Mouse (Mus musculus) hindbrain, postnatal 0 days (tissue): ENCODE measurements around the gene Plekhn1. TPM values are rescaled to one million over a fixed set of nuclear protein-coding genes. Genes with fewer than 3 reads are reported as not detected.

Experiments used
- ATAC-seq: fragments of 200-750 bp; cut with Nextera tagmentation; 2 replicates; pipeline ENCODE4 v1.8.0; 2017; ENCODE audit warnings: mild to moderate bottlenecking, moderate TSS enrichment, moderate library complexity
- DNase-seq: peaks from one replicate; pipeline ENCODE4 v3.0.0-alpha.2; 2015; ENCODE audit warnings: low spot score
- H3K27ac ChIP-seq: fragments of 300-500 bp; sonication (generic); 2 replicates; pipeline ENCODE4 v1.5.1; 2014; ENCODE audit warnings: mild to moderate bottlenecking
- H3K27me3 ChIP-seq: fragments of 300-500 bp; sonication (generic); 2 replicates; pipeline ENCODE4 v1.6.1; 2014; ENCODE audit warnings: low read length, mixed read lengths; ENCODE audit not compliant: insufficient read depth
- H3K36me3 ChIP-seq: fragments of 300-500 bp; sonication (generic); 2 replicates; pipeline ENCODE4 v1.6.1; 2014; ENCODE audit warnings: low read length, mixed read lengths; ENCODE audit not compliant: insufficient read depth
- H3K4me1 ChIP-seq: fragments of 300-500 bp; sonication (generic); 2 replicates; pipeline ENCODE4 v1.6.1; 2014; ENCODE audit warnings: antibody characterized with exemption, low read length, mixed read lengths; ENCODE audit not compliant: insufficient read depth
- H3K4me2 ChIP-seq: fragments of 300-500 bp; sonication (generic); 2 replicates; pipeline ENCODE4 v1.6.1; 2014; ENCODE audit warnings: low read depth, mild to moderate bottlenecking, low read length, moderate library complexity, mixed read lengths
- H3K4me3 ChIP-seq: fragments of 300-500 bp; sonication (generic); 2 replicates; pipeline ENCODE4 v1.5.1; 2014; ENCODE audit warnings: low read length
- H3K9ac ChIP-seq: fragments of 300-500 bp; sonication (generic); replicated peaks from 2 replicates; pipeline ENCODE4 v1.6.1; 2014; ENCODE audit warnings: mild to moderate bottlenecking, low read length, moderate library complexity, mixed read lengths
- H3K9me3 ChIP-seq: fragments of 300-500 bp; sonication (generic); 2 replicates; pipeline ENCODE4 v1.6.1; 2016; ENCODE audit warnings: low read length, mixed read lengths
- CTCF ChIP-seq: IDR thresholded peaks from 2 replicates; pipeline ENCODE4 v1.5.1; 2016; ENCODE audit warnings: antibody characterized with exemption, control low read depth, low read depth
- WGBS: fragments of 180-500 bp; shearing (Covaris S2); extraction: QIAGEN DNeasy Blood & Tissue Kit; methylation state at CpG from one replicate; pipeline ENCODE4 v1.1.7; 2014; 5-methylcytosine and 5-hydroxymethylcytosine counted together
- polyA plus RNA-seq: library from polyadenylated mRNA; unstranded; fragments of >200 nt; fragmentation: Nextera tagmentation; extraction: Ambion mirVana; gene quantifications from 2 replicates; pipeline ENCODE4 v1.2.1, GENCODE M21; 2015
- total RNA-seq: library from RNA; depleted of rRNA; stranded (reverse); fragments of >200 nt; gene quantifications from 2 replicates; pipeline ENCODE4 v1.2.3, GENCODE M21; 2014

Plekhn1 gene
- total and polyA plus RNA-seq, 2 experiments from 2014 or later = 19.6 to 55.3 TPM

GRCm38 (mm10) chr4:156202462-156202893 lies 32.2 kb downstream of the Plekhn1 start:
- Histone ChIP-seq H3K27ac (peak overlapping the region; percentile 77), H3K4me3 (peak overlapping the region; percentile 59), H3K4me1 (no peaks in the 10 kb centered on the region), H3K27me3 (no peaks in the 10 kb centered on the region), H3K9ac (peak overlapping the region; percentile 78; the same call in 1 of the 2 replicates), H3K9me3 (no peaks in the 10 kb centered on the region), H3K4me2 (peak overlapping the region; percentile 94), H3K36me3 (no peaks in the 10 kb centered on the region)
- no peak for DNase-seq
- 35% methylated on average over 12 of the region's 12 CpGs for WGBS
- ATAC-seq = no peak
- no peak for TF ChIP-seq CTCF

- H3K27ac ChIP-seq = no peak within 1 kb of the TSS
- no peak for TF ChIP-seq CTCF
These were observed 33.8 kb downstream of the Plekhn1 start, which contains the start of gene Isg15 for GRCm38 (mm10) chr4:156200623-156201475. Isg15 (minus strand) TSS chr4:156200818.

GRCm38 (mm10) chr4:156197829-156198205 lies 36.8 kb downstream of the Plekhn1 start:
- peaks cover 20% of the 10 kb centered on the region for H3K4me1 ChIP-seq
- peak overlapping the region; percentile 85 for H3K9ac ChIP-seq
- H3K4me3 ChIP-seq = peak overlapping the region; percentile 86
- peak overlapping the region; percentile 97 for H3K4me2 ChIP-seq
- H3K27me3 ChIP-seq = no peaks in the 10 kb centered on the region
- H3K36me3 ChIP-seq = no peaks in the 10 kb centered on the region
- ATAC-seq (peak; percentile 95), DNase-seq (peak; percentile 94)
- no peaks in the 10 kb centered on the region for H3K9me3 ChIP-seq
- peak; percentile 39; the same call in 1 of the 2 replicates for TF ChIP-seq CTCF
- peak overlapping the region; percentile 88 for H3K27ac ChIP-seq
- WGBS = 0% methylated on average over 15 of the region's 26 CpGs

More at GRCm38 (mm10) chr4:156200623-156201475, 33.8 kb downstream of the Plekhn1 start, which contains the start of gene Isg15:
- no peaks in the 10 kb centered on the region for H3K27me3 ChIP-seq
- H3K4me2 ChIP-seq = 0 out of 2 replicates have a peak within 1 kb of the TSS, but pooled peaks have one; percentile 13
- no peak within 1 kb of the TSS for H3K4me3 ChIP-seq
- peaks cover 3% of the 10 kb centered on the region for H3K4me1 ChIP-seq
- no peaks in the 10 kb centered on the region for H3K9me3 ChIP-seq
- no peaks in the 10 kb centered on the region for H3K36me3 ChIP-seq
- H3K9ac ChIP-seq = no peak within 1 kb of the TSS
- no peak for DNase-seq
- WGBS = 64% methylated on average over 10 of the region's 10 CpGs
- ATAC-seq = no peak

GRCm38 (mm10) chr4:156197131-156197828 lies 37.4 kb downstream of the Plekhn1 start, which contains the start of gene Agrn:
Agrn (minus strand) TSS chr4:156197488.
- H3K36me3 ChIP-seq = no peaks in the 10 kb centered on the region
- H3K4me1 ChIP-seq = peaks cover 24% of the 10 kb centered on the region
- H3K4me2 ChIP-seq = peak within 1 kb of the TSS; percentile 97
- peak within 1 kb of the TSS; percentile 85 for H3K9ac ChIP-seq
- under 1% methylated on average over 38 of the region's 88 CpGs for WGBS
- DNase-seq = no peak
- H3K27me3 ChIP-seq = no peaks in the 10 kb centered on the region
- H3K9me3 ChIP-seq = no peaks in the 10 kb centered on the region
- peak within 1 kb of the TSS; percentile 86 for H3K4me3 ChIP-seq
- H3K27ac ChIP-seq = peak within 1 kb of the TSS; percentile 88
- TF ChIP-seq CTCF = no peak
- peak; percentile 89 for ATAC-seq

GRCm38 (mm10) chr4:156195927-156196870 lies 38.5 kb downstream of the Plekhn1 start:
- ATAC-seq = no peak

GRCm38 (mm10) chr4:156194346-156194745 lies 40.3 kb downstream of the Plekhn1 start:
- H3K4me1 ChIP-seq = peaks cover 31% of the 10 kb centered on the region
- no peak for TF ChIP-seq CTCF
- H3K9me3 ChIP-seq = no peaks in the 10 kb centered on the region
- no peak overlapping the region for H3K9ac ChIP-seq
- ATAC-seq = no peak
- no peak overlapping the region for H3K4me2 ChIP-seq
- DNase-seq = no peak
- 39% methylated on average over 6 of the region's 6 CpGs for WGBS
- no peak overlapping the region for H3K4me3 ChIP-seq
- H3K27ac ChIP-seq = no peak overlapping the region
- 0 out of 2 replicates have a peak, but pooled peaks cover 5% of the 10 kb centered on the region for H3K36me3 ChIP-seq
- no peaks in the 10 kb centered on the region for H3K27me3 ChIP-seq

More at GRCm38 (mm10) chr4:156195927-156196870, 38.5 kb downstream of the Plekhn1 start:
- TF ChIP-seq CTCF = no peak
- peak overlapping the region; percentile 85 for H3K9ac ChIP-seq
- no peaks in the 10 kb centered on the region for H3K36me3 ChIP-seq
- 4% methylated on average over 35 of the region's 35 CpGs for WGBS
- H3K4me1 ChIP-seq = peaks cover 28% of the 10 kb centered on the region
- H3K4me3 ChIP-seq = peak overlapping the region; percentile 86
- no peaks in the 10 kb centered on the region for H3K27me3 ChIP-seq
- DNase-seq = peak; percentile 69
- peak overlapping the region; percentile 97 for H3K4me2 ChIP-seq
- H3K9me3 ChIP-seq = no peaks in the 10 kb centered on the region
- peak overlapping the region; percentile 76 for H3K27ac ChIP-seq
